Mouse (Mus musculus) forebrain, embryonic 11.5 days (tissue): ENCODE data around the gene Zmat3. TPM values are rescaled to one million over a fixed set of nuclear protein-coding genes. Genes with fewer than 3 reads are reported as not detected.

Experiments
- ATAC-seq: fragments of 200-750 bp; cut with Nextera tagmentation; replicated peaks from 2 replicates; pipeline ENCODE4 v1.8.0; 2017; ENCODE audit warnings: moderate TSS enrichment; ENCODE audit not compliant: low FRiP score
- DNase-seq: peaks from one replicate; pipeline ENCODE4 v3.0.0-alpha.2; 2017; ENCODE audit warnings: low spot score
- H3K27ac ChIP-seq: fragments of 300-500 bp; sonication (generic); 2 replicates; pipeline ENCODE4 v1.5.1; 2014; ENCODE audit warnings: low read depth, low read length
- H3K27me3 ChIP-seq: fragments of 300-500 bp; sonication (generic); 2 replicates; pipeline ENCODE4 v1.6.1; 2014; ENCODE audit warnings: mild to moderate bottlenecking, low read length, mixed read lengths; ENCODE audit not compliant: control insufficient read depth, insufficient read depth
- H3K36me3 ChIP-seq: fragments of 300-500 bp; sonication (generic); 2 replicates; pipeline ENCODE4 v1.6.1; 2014; ENCODE audit warnings: mild to moderate bottlenecking, low read length, moderate library complexity, mixed read lengths; ENCODE audit not compliant: control insufficient read depth, insufficient read depth
- H3K4me1 ChIP-seq: fragments of 300-500 bp; sonication (generic); replicated peaks from 2 replicates; pipeline ENCODE4 v1.6.1; 2014; ENCODE audit warnings: low read length, mixed read lengths; ENCODE audit not compliant: control insufficient read depth, insufficient read depth
- H3K4me2 ChIP-seq: fragments of 300-500 bp; sonication (generic); 2 replicates; pipeline ENCODE4 v1.6.1; 2014; ENCODE audit warnings: low read depth, mild to moderate bottlenecking, low read length, moderate library complexity, mixed read lengths; ENCODE audit not compliant: severe bottlenecking
- H3K4me3 ChIP-seq: fragments of 300-500 bp; sonication (generic); 2 replicates; pipeline ENCODE4 v1.5.1; 2014; ENCODE audit warnings: low read depth, low read length
- H3K9ac ChIP-seq: fragments of 300-500 bp; sonication (generic); 2 replicates; pipeline ENCODE4 v1.6.1; 2014; ENCODE audit warnings: low read length
- H3K9me3 ChIP-seq: fragments of 300-500 bp; sonication (generic); 2 replicates; pipeline ENCODE4 v1.6.1; 2016; ENCODE audit warnings: low read length, mixed read lengths; ENCODE audit not compliant: control insufficient read depth
- WGBS: fragments of 180-500 bp; shearing (Covaris S2); extraction: QIAGEN DNeasy Blood & Tissue Kit; methylation state at CpG from one replicate; pipeline ENCODE4 v1.1.7; 2014; 5-methylcytosine and 5-hydroxymethylcytosine counted together
- polyA plus RNA-seq: library from polyadenylated mRNA; unstranded; fragments of >200 nt; fragmentation: Nextera tagmentation; extraction: Ambion mirVana; gene quantifications from 2 replicates; pipeline ENCODE4 v1.2.1, GENCODE M21; 2014

The Zmat3 gene
- polyA plus RNA-seq, 1 experiment from 2014 or later: 10.8 TPM

DNA sequence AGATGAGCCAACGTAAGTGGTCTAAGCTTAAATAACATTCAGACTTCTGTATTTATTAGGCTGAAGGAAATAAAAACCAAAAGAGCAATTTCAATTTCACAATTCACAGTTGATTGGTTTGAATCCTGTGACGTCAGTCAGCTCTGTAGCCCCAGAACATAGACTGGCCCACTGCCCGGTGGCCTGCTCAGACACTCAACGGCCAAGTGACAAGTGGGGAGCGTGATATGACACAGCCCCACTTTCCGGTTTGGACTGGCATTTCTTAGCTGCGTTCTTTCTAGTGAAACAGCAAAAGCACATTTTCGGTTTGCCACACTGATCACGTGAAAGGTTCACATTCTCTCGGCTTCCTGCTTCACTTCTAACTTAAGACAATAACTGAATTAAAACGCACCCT lies 30.9 kb downstream of the Zmat3 start:
- Histone ChIP-seq H3K36me3 (no peaks in the 10 kb centered on the region), H3K27me3 (no peaks in the 10 kb centered on the region), H3K4me1 (no peaks in the 10 kb centered on the region), H3K9me3 (no peaks in the 10 kb centered on the region), H3K4me3 (no peak overlapping the region), H3K27ac (no peak overlapping the region), H3K4me2 (no peak overlapping the region), H3K9ac (no peak overlapping the region)
- no peak for DNase-seq
- ATAC-seq: no peak
- WGBS: 91% methylated on average over 11 of the region's 11 CpGs

DNA sequence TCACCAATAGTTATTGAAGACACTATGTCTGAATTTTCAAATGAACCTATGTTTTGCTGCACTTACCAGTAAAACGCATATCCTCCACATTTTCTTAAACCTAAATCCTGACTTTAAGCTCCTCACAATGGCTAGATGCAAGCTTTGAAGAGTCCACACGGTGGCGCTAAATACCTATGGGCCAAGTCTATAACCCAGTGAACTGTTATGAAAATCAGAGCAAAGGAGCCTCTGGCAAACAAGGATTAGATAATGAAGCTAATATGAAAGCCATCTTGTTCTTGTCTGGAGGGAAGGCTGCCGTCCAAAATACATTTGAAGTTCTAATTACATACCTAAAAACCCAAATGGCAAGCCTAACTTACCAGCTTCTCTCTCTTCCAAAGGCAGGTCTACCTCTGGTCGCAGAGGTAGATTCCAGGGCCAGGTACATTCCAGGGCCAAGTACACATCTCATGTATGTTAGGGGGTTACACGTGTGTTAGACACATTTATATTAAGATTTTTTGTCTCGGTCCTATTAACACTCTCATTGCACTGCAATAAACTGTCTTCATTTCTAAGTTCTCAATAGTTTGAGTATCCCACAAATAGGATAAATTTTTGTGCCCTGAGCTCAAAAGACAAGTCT lies 32.2 kb downstream of the Zmat3 start:
- H3K4me3 ChIP-seq: no peak overlapping the region
- H3K36me3 ChIP-seq: no peaks in the 10 kb centered on the region
- H3K9ac ChIP-seq: no peak overlapping the region
- H3K4me1 ChIP-seq: no peaks in the 10 kb centered on the region
- H3K27ac ChIP-seq: no peak overlapping the region
- DNase-seq (peak; percentile 84), ATAC-seq (peak; percentile 55; the same call in 1 of the 2 replicates)
- no peak overlapping the region for H3K4me2 ChIP-seq
- H3K9me3 ChIP-seq: no peaks in the 10 kb centered on the region
- H3K27me3 ChIP-seq: no peaks in the 10 kb centered on the region
- 38% methylated on average over 7 of the region's 7 CpGs for WGBS

DNA sequence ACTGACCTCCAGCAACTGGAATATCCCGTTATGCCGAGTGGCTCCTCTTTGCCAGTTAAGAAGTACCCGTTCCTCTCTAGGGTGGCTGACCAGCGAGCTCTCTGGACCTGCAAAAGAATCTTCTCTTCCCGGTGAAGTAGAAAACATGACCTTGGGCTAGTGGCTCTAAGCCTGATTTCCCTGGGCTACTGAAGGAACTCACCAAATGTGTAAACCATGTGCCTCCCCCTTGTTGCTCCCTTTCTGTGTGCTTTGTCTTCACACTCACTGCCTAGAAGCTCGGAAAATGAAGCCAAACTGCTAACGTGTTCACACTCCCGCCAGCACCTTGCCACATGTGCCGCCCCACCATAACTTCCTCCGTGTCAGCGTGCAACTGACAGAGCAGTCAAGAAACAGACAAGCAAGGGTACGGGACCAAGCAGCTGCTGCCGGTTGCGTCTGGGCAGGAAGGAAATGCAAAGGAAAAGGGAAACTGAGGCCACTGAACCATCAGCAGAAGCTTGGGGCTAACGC lies 47.9 kb downstream of the Zmat3 start:
- H3K9me3 ChIP-seq: no peaks in the 10 kb centered on the region
- H3K27me3 ChIP-seq: no peaks in the 10 kb centered on the region
- no peak overlapping the region for H3K4me3 ChIP-seq
- no peak overlapping the region for H3K4me2 ChIP-seq
- no peaks in the 10 kb centered on the region for H3K36me3 ChIP-seq
- H3K4me1 ChIP-seq: no peaks in the 10 kb centered on the region
- 72% methylated on average over 15 of the region's 15 CpGs for WGBS
- ATAC-seq (0 out of 2 replicates have a peak, but pooled peaks have one; percentile 15), DNase-seq (no peak)
- no peak overlapping the region for H3K27ac ChIP-seq
- H3K9ac ChIP-seq: no peak overlapping the region

DNA sequence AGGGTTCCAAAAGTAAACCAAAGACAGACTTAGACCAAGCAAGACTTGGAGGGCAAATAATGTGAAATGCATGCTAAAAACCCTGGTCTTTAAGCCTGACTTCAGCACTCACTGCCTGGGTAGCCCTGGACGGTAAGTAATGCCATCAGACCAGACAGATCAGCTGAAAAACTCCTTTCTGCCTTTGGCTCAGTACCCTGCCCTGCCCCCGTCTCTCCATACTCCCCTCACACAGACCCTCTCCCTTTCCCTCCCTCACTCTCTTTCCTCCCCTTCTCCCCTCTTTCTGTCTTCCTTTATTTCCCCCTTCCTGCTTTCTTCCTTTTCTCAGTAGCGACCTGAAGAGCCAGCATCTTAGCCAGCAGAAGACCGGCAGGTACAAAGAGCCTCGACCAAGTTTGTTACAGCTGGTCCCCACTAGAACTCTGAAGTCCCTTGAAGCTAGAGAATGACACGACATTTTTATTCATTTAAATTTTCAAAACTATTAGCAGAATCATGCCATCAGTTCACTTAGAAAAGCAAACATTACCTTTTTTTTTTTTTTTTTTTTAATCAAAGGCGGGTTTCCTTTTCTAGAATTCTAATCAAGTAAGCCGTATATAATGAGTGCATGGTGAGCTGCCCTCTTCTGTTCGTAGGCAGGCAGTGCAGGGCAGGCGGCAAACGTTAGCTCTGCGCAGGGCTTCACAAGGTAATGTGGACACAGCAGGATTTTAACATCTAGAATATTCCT lies 48.5 kb downstream of the Zmat3 start:
- H3K27me3 ChIP-seq: no peaks in the 10 kb centered on the region
- no peak overlapping the region for H3K4me2 ChIP-seq
- H3K9me3 ChIP-seq: no peaks in the 10 kb centered on the region
- no peak overlapping the region for H3K27ac ChIP-seq
- H3K36me3 ChIP-seq: no peaks in the 10 kb centered on the region
- H3K9ac ChIP-seq: no peak overlapping the region
- ATAC-seq: peak; percentile 65; the same call in 1 of the 2 replicates
- H3K4me3 ChIP-seq: no peak overlapping the region
- WGBS: 22% methylated on average over 12 of the region's 12 CpGs
- no peaks in the 10 kb centered on the region for H3K4me1 ChIP-seq
- no peak for DNase-seq

DNA sequence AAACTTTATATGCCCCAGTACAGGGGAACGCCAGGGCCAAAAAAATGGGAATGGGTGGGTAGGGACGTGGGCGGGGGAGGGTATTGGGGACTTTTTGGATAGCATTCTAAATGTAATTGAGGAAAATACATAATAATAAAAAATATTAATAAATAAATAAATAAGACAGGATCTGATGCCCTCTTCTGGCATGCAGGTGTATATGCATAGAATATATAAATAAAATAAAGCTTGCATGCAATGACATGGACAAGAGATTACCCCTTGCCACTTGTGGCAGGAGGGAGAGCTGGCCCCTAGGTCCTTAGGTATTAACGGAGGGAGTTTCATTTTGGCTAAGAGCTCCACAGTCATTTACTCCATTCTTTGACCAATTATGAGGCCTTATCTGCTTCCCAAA lies 51.1 kb downstream of the Zmat3 start:
- H3K36me3 ChIP-seq: no peaks in the 10 kb centered on the region
- WGBS: 98% methylated on average over 4 of the region's 4 CpGs
- no peak overlapping the region for H3K4me3 ChIP-seq
- H3K27ac ChIP-seq: no peak overlapping the region
- no peaks in the 10 kb centered on the region for H3K27me3 ChIP-seq
- ATAC-seq (no peak), DNase-seq (no peak)
- H3K4me1 ChIP-seq: no peaks in the 10 kb centered on the region
- no peak overlapping the region for H3K4me2 ChIP-seq
- H3K9me3 ChIP-seq: no peaks in the 10 kb centered on the region
- H3K9ac ChIP-seq: no peak overlapping the region

DNA sequence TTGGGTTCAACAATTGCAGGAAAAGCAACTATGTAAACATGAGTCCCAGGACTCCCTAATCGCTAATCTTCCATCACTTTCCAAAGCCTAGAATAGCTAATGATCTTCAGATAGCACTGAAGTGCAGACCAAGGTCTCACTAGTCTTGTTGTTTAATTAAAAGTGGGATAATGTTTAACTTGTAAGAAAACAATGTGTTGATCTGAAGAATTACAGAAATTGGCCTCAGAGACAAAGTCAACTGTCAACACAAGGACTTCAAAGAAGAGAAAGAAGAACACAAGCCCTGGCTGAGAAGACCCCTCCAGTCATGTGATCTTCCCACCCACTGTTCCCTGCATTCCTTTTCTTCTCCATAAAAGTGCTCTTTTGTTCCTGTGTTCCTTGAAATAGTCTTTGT lies 61.6 kb downstream of the Zmat3 start:
- no peak overlapping the region for H3K4me2 ChIP-seq
- ATAC-seq: no peak

DNA sequence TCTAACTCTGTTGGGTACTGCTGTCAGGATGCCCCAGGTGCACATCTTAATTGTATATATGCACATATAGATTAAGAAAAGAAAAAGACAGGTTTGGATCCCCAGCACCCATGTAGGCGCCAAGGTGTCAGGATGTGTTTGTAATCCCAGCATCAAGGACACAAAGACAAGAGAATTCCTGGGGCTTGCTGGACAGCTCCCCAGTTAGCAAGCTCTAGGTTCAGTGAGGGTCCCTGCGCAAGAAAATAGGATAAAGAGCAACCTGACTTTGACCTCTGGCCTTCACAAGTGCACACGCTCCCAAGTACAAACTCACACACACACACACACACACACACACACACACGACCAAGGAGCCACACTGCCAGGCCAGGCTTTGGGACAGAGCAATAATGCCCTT lies 73.8 kb downstream of the Zmat3 start:
- H3K4me3 ChIP-seq: no peak overlapping the region
- H3K27me3 ChIP-seq: no peaks in the 10 kb centered on the region
- WGBS: 45% methylated on average over 4 of the region's 4 CpGs
- ATAC-seq (no peak), DNase-seq (no peak)
- H3K27ac ChIP-seq: no peak overlapping the region
- no peak overlapping the region for H3K9ac ChIP-seq
- H3K4me1 ChIP-seq: no peaks in the 10 kb centered on the region
- no peaks in the 10 kb centered on the region for H3K36me3 ChIP-seq
- no peaks in the 10 kb centered on the region for H3K9me3 ChIP-seq
- H3K4me2 ChIP-seq: no peak overlapping the region

More for the DNA sequence above, 61.6 kb downstream of the Zmat3 start:
- whole genome bisulfite sequencing: 51% methylated on average over 1 of the region's 1 CpGs
- Histone ChIP-seq H3K4me1 (no peaks in the 10 kb centered on the region), H3K9me3 (no peaks in the 10 kb centered on the region), H3K27ac (no peak overlapping the region), H3K4me3 (no peak overlapping the region), H3K9ac (no peak overlapping the region), H3K36me3 (no peaks in the 10 kb centered on the region), H3K27me3 (no peaks in the 10 kb centered on the region)
- no peak for DNase-seq
